Mouse (Mus musculus) lung, postnatal 4 days (tissue): ENCODE data around the gene Gm20816.
"Not testable (repeated sequence)": the region's sequence is repeated elsewhere in the genome, so short reads cannot be mapped to it uniquely, and the experiment has no call there.

ENCODE experiments used
- DNase-seq, 2 experiments: peaks; one replicate each; pipeline ENCODE4 v3.0.0; 2021

Gm20816 gene

DNA sequence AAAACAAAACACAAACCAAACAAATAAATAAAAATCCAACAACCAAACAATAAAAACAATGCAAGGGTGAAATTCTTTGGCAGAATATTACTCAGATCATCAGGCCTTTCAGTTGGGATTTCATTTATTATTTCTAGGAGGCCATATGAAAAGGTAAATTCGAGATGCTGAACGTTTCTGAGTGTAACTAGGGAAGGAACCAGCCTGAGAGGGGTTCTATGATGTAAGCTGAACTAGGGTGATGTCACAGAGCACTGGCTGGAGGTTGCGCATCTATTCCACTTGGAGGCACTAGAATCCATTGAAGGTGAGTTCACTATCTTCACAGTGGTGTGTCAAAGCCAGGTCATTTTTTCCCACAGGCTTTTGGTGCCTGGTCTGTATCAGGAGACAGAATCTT lies at the start of gene Gm20816:
Gene Gm20816 (plus strand): TSS at position 301 of the 400 bp plus-strand sequence.
- not testable (repeated sequence) for DNase-seq
